Mouse (Mus musculus): ENCODE measurements at regions not wholly inside any gene's neighbourhood (a gene's known extent, or its start where the extent isn't known, plus 50 kb on each side); places are given as distances from the start of the nearest gene placed in this dataset.

GRCm38 (mm10) chr17:88343091-88343783 is 97.3 kb upstream of the Foxn2 start:
- no peak for DNase-seq

- DNase-seq: no peak
Observed at GRCm38 (mm10) chr17:88345433-88345832, 95.1 kb upstream of the Foxn2 start.

DNA sequence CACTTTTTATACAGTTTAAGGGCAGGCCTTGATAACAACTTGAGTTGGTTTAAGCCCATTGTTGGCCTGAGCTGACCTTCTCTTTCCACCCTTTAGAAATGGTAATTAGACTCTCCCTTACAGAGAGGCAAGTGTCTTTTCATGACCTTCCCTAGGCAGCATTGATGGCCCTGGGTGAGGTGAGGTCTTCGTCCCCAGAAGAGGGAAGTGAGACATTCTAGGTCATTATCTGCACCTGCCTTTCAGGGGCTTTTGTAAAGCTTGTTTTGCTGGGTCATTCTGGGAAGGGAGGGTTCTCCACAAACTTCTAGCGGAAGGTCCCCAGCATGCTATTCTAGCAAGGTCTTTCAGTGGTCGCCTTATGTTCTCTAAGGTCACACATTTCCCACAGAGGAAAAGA is 93.6 kb upstream of the Foxn2 start:
- no peak for DNase-seq

GRCm38 (mm10) chr17:88349825-88350460 is 90.6 kb upstream of the Foxn2 start:
- DNase-seq: no peak

DNA sequence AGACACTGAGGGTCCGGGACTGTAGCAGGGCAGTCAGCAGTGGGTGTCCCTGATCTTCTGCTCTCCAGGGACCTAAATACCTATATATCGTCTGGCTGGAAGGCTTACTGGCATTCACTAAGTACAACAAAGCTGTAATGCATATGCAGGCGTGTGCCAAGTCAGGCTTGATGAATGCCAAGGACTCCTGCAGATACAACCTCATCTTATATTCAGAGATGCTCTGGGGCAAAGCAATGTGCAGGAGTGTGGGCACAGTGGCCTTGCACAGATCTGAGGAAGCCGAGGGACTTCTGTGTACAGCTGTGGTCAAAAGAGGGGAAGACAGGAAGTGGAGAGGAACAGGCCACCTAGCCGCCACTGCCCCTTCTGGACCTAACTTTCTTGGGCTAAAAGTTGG is 89.5 kb upstream of the Foxn2 start:
- DNase-seq: no peak

DNA sequence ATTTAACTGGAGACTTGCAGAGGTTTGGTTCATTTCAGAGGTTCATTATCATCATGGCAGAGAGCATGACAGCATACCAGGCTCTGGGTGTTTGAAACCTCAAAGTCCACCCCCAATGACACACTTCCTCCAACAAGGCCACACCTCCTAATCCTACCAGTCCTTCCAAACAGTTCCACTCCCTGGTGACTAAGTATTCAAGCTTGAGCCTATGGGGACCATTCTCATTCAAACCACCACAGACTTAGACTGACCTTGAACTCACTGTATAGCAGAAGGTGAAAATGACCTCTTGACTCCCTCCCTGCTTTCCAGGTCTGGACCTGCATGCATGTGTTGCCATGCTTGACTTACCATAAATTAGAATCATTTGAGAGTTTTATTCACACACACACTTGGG is 87.6 kb upstream of the Foxn2 start:
- DNase-seq: no peak

DNA sequence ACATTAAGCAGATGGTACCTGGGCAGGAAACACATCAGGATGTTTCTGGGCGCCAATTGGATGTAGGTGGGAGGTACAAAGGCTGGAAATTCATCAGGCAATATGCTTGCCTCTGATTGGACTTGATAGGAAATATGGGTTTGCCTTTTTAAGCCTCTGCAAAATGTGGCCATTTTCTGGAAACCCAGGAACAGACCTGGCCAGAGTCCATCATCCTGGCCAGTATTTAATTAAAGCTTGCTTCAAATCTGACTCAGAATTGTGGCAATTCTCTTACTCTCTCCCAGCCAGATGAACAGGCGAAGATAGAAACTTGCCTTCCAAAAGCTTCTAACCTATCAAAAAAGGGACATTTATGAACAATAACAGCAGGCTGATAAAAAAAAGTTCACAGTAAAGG is 79.3 kb upstream of the Foxn2 start:
- no peak for DNase-seq

- DNase-seq: no peak
Observed at GRCm38 (mm10) chr17:88362404-88362803, 78.1 kb upstream of the Foxn2 start.

DNA sequence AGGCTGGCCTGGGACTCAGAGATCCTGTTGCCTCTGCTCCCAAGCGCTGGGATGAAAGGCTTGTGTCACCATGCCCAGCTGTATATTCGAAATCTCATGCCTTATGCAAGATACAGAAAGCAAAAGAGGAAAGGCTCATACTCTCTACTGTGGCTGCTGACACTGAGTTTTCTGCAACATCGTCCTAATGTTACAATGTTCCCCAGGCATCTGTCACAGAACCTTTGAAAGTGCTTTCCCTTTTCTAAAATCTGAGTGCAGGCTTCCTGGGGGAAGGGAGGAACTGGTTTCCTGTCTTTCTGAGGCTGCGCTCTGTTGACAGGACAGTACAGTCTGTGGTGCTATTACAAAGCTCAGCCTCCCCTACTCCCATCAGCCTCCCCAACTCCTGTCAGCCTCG is 72.6 kb upstream of the Foxn2 start:
- DNase-seq: no peak

GRCm38 (mm10) chr17:88369971-88370370 is 70.5 kb upstream of the Foxn2 start:
- no peak for DNase-seq

- DNase-seq: peak; percentile 11 to 21
Observed at GRCm38 (mm10) chr17:88370676-88371075, 69.8 kb upstream of the Foxn2 start.

- DNase-seq: no peak
Observed at GRCm38 (mm10) chr17:88378505-88378904, 62.0 kb upstream of the Foxn2 start.

- no peak for DNase-seq
Observed at GRCm38 (mm10) chr17:88379389-88379788, 61.1 kb upstream of the Foxn2 start.

GRCm38 (mm10) chr17:88381106-88381505 is 59.4 kb upstream of the Foxn2 start:
- DNase-seq: no peak

GRCm38 (mm10) chr17:88383447-88383846 is 57.1 kb upstream of the Foxn2 start:
- DNase-seq: no peak

DNA sequence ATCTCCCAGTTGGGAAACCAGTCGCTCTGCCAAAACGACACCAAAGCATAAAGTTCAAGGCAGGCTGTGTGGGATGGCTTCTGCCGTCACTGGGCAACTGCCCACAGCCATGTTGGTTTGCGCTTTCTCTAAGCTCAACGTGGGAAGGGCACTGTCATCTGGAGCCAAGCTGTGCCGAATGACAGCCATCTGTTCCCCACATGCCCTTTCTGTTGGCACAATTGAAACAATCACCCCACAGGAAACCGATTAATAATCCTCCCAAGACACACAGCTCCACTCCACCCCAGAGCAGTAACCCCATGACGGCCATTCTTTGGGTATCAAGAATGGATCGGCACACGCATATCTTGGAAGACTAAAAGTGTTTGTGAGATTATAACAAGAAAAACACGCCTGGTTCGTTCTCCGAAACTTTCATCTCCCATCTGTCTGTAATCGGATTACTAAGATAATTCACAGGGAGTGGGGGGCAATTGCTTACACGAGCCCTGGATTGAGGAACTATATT is 52.0 kb upstream of the Foxn2 start:
- DNase-seq: no peak

DNA sequence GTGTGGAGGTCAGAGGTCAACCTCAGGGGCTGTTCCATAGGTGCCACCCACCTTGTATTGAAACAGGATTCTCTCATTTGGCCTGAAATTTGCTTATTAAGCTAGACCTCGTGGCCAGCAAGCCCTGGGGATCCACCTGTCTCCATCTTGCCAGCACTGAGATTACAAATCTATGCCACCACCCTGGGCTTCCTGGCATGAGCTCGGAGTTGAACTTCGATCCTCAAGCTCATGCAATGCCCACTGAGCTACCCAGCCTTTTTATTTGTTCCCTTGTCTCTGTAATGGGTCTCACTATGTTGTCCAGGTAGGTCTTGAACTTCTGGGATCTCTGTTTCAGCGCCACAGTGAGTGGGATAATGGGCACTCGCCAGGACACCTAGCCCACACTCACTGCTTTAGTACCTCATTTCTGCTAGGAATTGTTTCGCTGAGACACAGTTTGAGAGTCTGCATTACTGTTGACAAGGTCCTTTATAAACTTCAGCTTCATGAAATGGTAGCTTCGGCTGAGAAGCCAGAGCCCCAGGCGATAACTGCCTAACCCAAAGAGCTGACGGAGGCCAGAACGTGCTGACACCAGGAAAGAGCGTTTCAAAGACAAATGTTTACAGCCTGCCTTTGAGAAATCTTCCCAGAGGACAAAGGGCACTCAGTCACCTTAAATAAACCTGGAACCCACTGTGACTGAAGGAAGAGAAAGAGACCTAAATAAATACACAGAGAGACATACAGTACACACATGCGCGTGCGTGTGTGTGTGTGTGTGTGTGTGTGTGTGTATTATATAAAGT is 50.6 kb upstream of the Foxn2 start:
- DNase-seq: no peak
